Mouse (Mus musculus): Measurements from ENCODE around the gene Lmod3. TPM values are rescaled to one million over a fixed set of nuclear protein-coding genes. Genes with fewer than 3 reads are reported as not detected.

The Lmod3 gene
- total RNA-seq, 2 experiments from 2014 or later: 113 to 139 TPM

Other genes with a start within 250 kb of the Lmod3 start
- under 1 TPM; 0.09 to 0.23 TPM for gene Fam19a4, start 192.3 kb downstream of the Lmod3 start, total RNA-seq (2021)
- gene Eogt, start 103.6 kb downstream of the Lmod3 start, total RNA-seq (2021): 1 to 10 TPM; 4.9 to 8.1 TPM
- gene Tmf1, start 73.6 kb downstream of the Lmod3 start, total RNA-seq (2021): 10 to 100 TPM; 27.6 to 32.0 TPM
- 10 to 100 TPM; 50.3 to 51.2 TPM for gene Uba3, start 47.1 kb downstream of the Lmod3 start, total RNA-seq (2021)
- 100 to 1,000 TPM; 238 to 249 TPM for gene Arl6ip5, start 42.1 kb downstream of the Lmod3 start, total RNA-seq (2021)

Measured in gastrocnemius, postnatal 10 days (tissue).